Mouse (Mus musculus) hindbrain, postnatal 0 days (tissue): ENCODE measurements around the gene 2210011C24Rik. TPM values are rescaled to one million over a fixed set of nuclear protein-coding genes. Genes with fewer than 3 reads are reported as not detected.

ENCODE experiments used
- ATAC-seq: fragments of 200-750 bp; cut with Nextera tagmentation; 2 replicates; pipeline ENCODE4 v1.8.0; 2017; ENCODE audit warnings: mild to moderate bottlenecking, moderate TSS enrichment, moderate library complexity
- DNase-seq: peaks from one replicate; pipeline ENCODE4 v3.0.0-alpha.2; 2015; ENCODE audit warnings: low spot score
- H3K27ac ChIP-seq: fragments of 300-500 bp; sonication (generic); 2 replicates; pipeline ENCODE4 v1.5.1; 2014; ENCODE audit warnings: mild to moderate bottlenecking
- H3K27me3 ChIP-seq: fragments of 300-500 bp; sonication (generic); 2 replicates; pipeline ENCODE4 v1.6.1; 2014; ENCODE audit warnings: low read length, mixed read lengths; ENCODE audit not compliant: insufficient read depth
- H3K36me3 ChIP-seq: fragments of 300-500 bp; sonication (generic); 2 replicates; pipeline ENCODE4 v1.6.1; 2014; ENCODE audit warnings: low read length, mixed read lengths; ENCODE audit not compliant: insufficient read depth
- H3K4me1 ChIP-seq: fragments of 300-500 bp; sonication (generic); 2 replicates; pipeline ENCODE4 v1.6.1; 2014; ENCODE audit warnings: antibody characterized with exemption, low read length, mixed read lengths; ENCODE audit not compliant: insufficient read depth
- H3K4me2 ChIP-seq: fragments of 300-500 bp; sonication (generic); 2 replicates; pipeline ENCODE4 v1.6.1; 2014; ENCODE audit warnings: low read depth, mild to moderate bottlenecking, low read length, moderate library complexity, mixed read lengths
- H3K4me3 ChIP-seq: fragments of 300-500 bp; sonication (generic); 2 replicates; pipeline ENCODE4 v1.5.1; 2014; ENCODE audit warnings: low read length
- H3K9ac ChIP-seq: fragments of 300-500 bp; sonication (generic); replicated peaks from 2 replicates; pipeline ENCODE4 v1.6.1; 2014; ENCODE audit warnings: mild to moderate bottlenecking, low read length, moderate library complexity, mixed read lengths
- H3K9me3 ChIP-seq: fragments of 300-500 bp; sonication (generic); 2 replicates; pipeline ENCODE4 v1.6.1; 2016; ENCODE audit warnings: low read length, mixed read lengths
- CTCF ChIP-seq: IDR thresholded peaks from 2 replicates; pipeline ENCODE4 v1.5.1; 2016; ENCODE audit warnings: antibody characterized with exemption, control low read depth, low read depth
- WGBS: fragments of 180-500 bp; shearing (Covaris S2); extraction: QIAGEN DNeasy Blood & Tissue Kit; methylation state at CpG from one replicate; pipeline ENCODE4 v1.1.7; 2014; 5-methylcytosine and 5-hydroxymethylcytosine counted together
- polyA plus RNA-seq: library from polyadenylated mRNA; unstranded; fragments of >200 nt; fragmentation: Nextera tagmentation; extraction: Ambion mirVana; gene quantifications from 2 replicates; pipeline ENCODE4 v1.2.1, GENCODE M21; 2015
- total RNA-seq: library from RNA; depleted of rRNA; stranded (reverse); fragments of >200 nt; gene quantifications from 2 replicates; pipeline ENCODE4 v1.2.3, GENCODE M21; 2014

The 2210011C24Rik gene
- total and polyA plus RNA-seq, 2 experiments from 2014 or later = 1.9 to 4.2 TPM

- no peaks in the 10 kb centered on the region for H3K36me3 ChIP-seq
- WGBS = 71% methylated on average over 5 of the region's 5 CpGs
- H3K4me3 ChIP-seq = no peak overlapping the region
- no peak overlapping the region for H3K9ac ChIP-seq
- DNase-seq = no peak
- H3K27me3 ChIP-seq = peaks cover 6% of the 10 kb centered on the region; the same call in 1 of the 2 replicates
- H3K27ac ChIP-seq = no peak overlapping the region
- no peak for TF ChIP-seq CTCF
- no peak for ATAC-seq
- no peaks in the 10 kb centered on the region for H3K9me3 ChIP-seq
- H3K4me1 ChIP-seq = peaks cover 7% of the 10 kb centered on the region; the same call in 1 of the 2 replicates
- H3K4me2 ChIP-seq = no peak overlapping the region
Measured at GRCm38 (mm10) chr8:84038015-84038414, 26.0 kb upstream of the 2210011C24Rik start.

GRCm38 (mm10) chr8:84032777-84033176 lies 20.8 kb upstream of the 2210011C24Rik start:
- no peak overlapping the region for H3K4me3 ChIP-seq
- no peak overlapping the region for H3K9ac ChIP-seq
- TF ChIP-seq CTCF = no peak
- WGBS = 84% methylated on average over 4 of the region's 4 CpGs
- H3K4me2 ChIP-seq = no peak overlapping the region
- DNase-seq (no peak), ATAC-seq (no peak)
- no peaks in the 10 kb centered on the region for H3K36me3 ChIP-seq
- no peaks in the 10 kb centered on the region for H3K9me3 ChIP-seq
- no peak overlapping the region for H3K27ac ChIP-seq
- no peaks in the 10 kb centered on the region for H3K27me3 ChIP-seq
- H3K4me1 ChIP-seq = no peaks in the 10 kb centered on the region

- H3K36me3 ChIP-seq = no peaks in the 10 kb centered on the region
- H3K27me3 ChIP-seq = no peaks in the 10 kb centered on the region
- no peak overlapping the region for H3K4me2 ChIP-seq
- no peak overlapping the region for H3K4me3 ChIP-seq
- no peak for ATAC-seq
- H3K9ac ChIP-seq = no peak overlapping the region
- H3K27ac ChIP-seq = no peak overlapping the region
- no peak for DNase-seq
- no peak for TF ChIP-seq CTCF
- H3K9me3 ChIP-seq = no peaks in the 10 kb centered on the region
- H3K4me1 ChIP-seq = peaks cover 7% of the 10 kb centered on the region; the same call in 1 of the 2 replicates
- WGBS = 90% methylated on average over 5 of the region's 5 CpGs
Measured at GRCm38 (mm10) chr8:84029272-84029671, 17.3 kb upstream of the 2210011C24Rik start.

DNA sequence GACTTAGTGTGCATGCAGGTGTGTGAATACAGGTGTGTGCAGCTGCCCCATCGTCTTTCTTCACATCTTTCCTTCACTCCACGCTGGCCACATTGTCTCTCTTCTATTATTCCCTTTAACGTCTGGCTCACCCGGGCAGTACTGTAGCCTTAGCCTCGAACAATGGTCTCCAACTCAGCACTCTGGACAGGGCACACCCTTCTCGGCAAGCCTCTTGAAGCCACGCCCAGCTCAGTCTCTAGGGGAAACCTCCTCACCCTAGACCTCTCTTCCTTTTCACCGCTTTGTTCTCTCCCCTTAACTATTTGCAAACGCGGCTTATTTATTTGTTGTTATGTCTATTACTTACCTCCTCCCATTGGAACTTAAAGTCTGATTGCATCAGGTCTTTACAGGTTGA lies 15.5 kb upstream of the 2210011C24Rik start:
- no peak for TF ChIP-seq CTCF
- 14% methylated on average over 10 of the region's 10 CpGs for WGBS
- ATAC-seq (no peak), DNase-seq (no peak)
- Histone ChIP-seq H3K27ac (no peak overlapping the region), H3K4me1 (peaks cover 7% of the 10 kb centered on the region; the same call in 1 of the 2 replicates), H3K36me3 (no peaks in the 10 kb centered on the region), H3K9me3 (no peaks in the 10 kb centered on the region), H3K4me2 (no peak overlapping the region), H3K27me3 (no peaks in the 10 kb centered on the region), H3K4me3 (no peak overlapping the region), H3K9ac (no peak overlapping the region)

- Histone ChIP-seq H3K9me3 (no peaks in the 10 kb centered on the region), H3K27ac (no peak overlapping the region), H3K27me3 (no peaks in the 10 kb centered on the region), H3K9ac (peak overlapping the region; percentile 49), H3K4me1 (peaks cover 7% of the 10 kb centered on the region; the same call in 1 of the 2 replicates), H3K4me2 (peak overlapping the region; percentile 72), H3K36me3 (no peaks in the 10 kb centered on the region), H3K4me3 (peak overlapping the region; percentile 48)
- DNase-seq (peak; percentile 63), ATAC-seq (peak; percentile 65; the same call in 1 of the 2 replicates)
- WGBS = under 1% methylated on average over 41 of the region's 41 CpGs
- no peak for TF ChIP-seq CTCF
Measured at GRCm38 (mm10) chr8:84025863-84026262, 13.9 kb upstream of the 2210011C24Rik start.

- no peak overlapping the region for H3K4me2 ChIP-seq
- 11% methylated on average over 10 of the region's 10 CpGs for WGBS
- H3K4me3 ChIP-seq = no peak overlapping the region
- H3K9ac ChIP-seq = no peak overlapping the region
- peak; percentile 70 for TF ChIP-seq CTCF
- DNase-seq (peak; percentile 54), ATAC-seq (no peak)
- H3K4me1 ChIP-seq = peaks cover 7% of the 10 kb centered on the region; the same call in 1 of the 2 replicates
- no peak overlapping the region for H3K27ac ChIP-seq
- H3K27me3 ChIP-seq = no peaks in the 10 kb centered on the region
- H3K36me3 ChIP-seq = no peaks in the 10 kb centered on the region
- no peaks in the 10 kb centered on the region for H3K9me3 ChIP-seq
Measured at GRCm38 (mm10) chr8:84024171-84024570, 12.2 kb upstream of the 2210011C24Rik start.

GRCm38 (mm10) chr8:84023631-84024030 lies 11.7 kb upstream of the 2210011C24Rik start:
- Histone ChIP-seq H3K9ac (no peak overlapping the region), H3K27me3 (no peaks in the 10 kb centered on the region)
- ATAC-seq = no peak

More at GRCm38 (mm10) chr8:84023631-84024030, 11.7 kb upstream of the 2210011C24Rik start:
- peaks cover 7% of the 10 kb centered on the region; the same call in 1 of the 2 replicates for H3K4me1 ChIP-seq
- no peak overlapping the region for H3K27ac ChIP-seq
- H3K4me2 ChIP-seq = no peak overlapping the region
- no peak for TF ChIP-seq CTCF
- no peak for DNase-seq
- H3K36me3 ChIP-seq = no peaks in the 10 kb centered on the region
- no peak overlapping the region for H3K4me3 ChIP-seq
- WGBS = 85% methylated on average over 1 of the region's 1 CpGs
- H3K9me3 ChIP-seq = no peaks in the 10 kb centered on the region
